Mouse (Mus musculus): Measurements from ENCODE around the gene Arhgap22.

GRCm38 (mm10) chr14:33180102-33180501 is 33.7 kb upstream of the Arhgap22 start:
- TF ChIP-seq CTCF (conservative IDR thresholded peaks at IDR 0.05; ENCODE audit: insufficient read depth, insufficient read length, low read depth, low read length) = no peak
- no peak for TF ChIP-seq POLR2A (IDR thresholded peaks at IDR 0.05; ENCODE audit: low read depth, low read length)
